Mouse (Mus musculus): ENCODE results near the gene Spink2. TPM values are rescaled to one million over a fixed set of nuclear protein-coding genes. Genes with fewer than 3 reads are reported as not detected.
"Not testable (repeated sequence)": the region's sequence is repeated elsewhere in the genome, so short reads cannot be mapped to it uniquely, and the experiment has no call there.

Gene Spink2
- total RNA-seq, 2 experiments from 2014 or later = not detected

DNA sequence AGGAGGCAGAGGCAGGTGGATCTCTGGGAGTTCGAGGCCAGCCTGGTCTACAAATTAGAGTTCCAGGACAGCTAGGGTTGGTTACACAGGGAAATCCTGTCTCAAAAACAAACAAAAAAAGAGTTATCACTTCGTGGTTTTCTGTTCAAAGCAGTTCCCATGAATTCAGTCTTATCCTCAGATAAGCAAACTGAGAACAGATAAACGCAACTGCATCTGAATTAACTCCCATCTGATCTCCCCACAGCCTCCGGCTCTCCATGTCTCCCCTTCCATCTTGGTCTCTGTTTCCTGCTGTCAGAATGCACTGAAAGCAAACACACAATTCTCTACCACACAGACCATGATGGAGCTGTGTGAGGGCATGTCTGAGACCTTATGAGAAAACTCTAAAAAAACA is 10.6 kb downstream of the Spink2 start:
- DNase-seq (ENCODE audit: extremely low spot score in 1 of 2, low spot score in 1 of 2) = no peak

DNA sequence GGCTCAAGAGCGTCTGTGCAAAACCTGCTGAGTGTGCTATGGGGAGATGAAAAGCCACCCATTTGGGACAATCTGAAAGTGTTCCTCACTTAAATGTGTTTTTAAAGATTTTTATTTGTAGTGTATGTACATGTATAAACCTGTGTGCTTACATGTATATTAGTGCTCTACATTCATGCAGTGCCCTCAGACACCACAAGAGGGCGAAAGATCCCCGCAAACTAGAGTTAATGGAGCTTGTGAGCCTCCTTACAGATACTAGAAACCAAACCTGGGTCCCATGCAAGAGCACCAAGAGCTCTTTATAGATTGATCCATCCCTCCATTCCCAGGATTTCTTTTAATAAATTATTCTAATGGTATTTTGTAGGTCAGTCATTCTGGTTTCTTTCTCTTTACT is 17.3 kb downstream of the Spink2 start:
- peak in 1 of 2 experiments; percentile 50 for DNase-seq (ENCODE audit: extremely low spot score in 1 of 2, low spot score in 1 of 2)

DNA sequence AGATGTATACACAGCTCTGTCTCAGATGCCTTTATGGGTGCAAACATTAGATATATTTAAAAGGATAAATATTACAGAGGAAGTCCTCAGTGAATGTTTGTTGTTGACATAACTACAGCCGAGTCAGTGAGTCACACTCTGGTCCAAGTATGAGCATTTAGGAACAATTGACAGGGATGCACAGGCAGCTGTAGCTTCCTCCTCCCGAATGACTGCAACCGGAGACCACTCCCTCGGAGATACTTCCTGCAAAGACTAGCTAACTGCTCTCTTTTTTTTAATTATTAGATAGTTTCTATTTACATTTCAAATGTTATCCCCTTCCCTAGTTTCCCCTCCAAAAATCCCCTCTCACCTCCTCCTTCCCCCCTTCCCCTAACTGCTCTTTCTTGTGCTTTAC is 18.0 kb downstream of the Spink2 start:
- no peak for DNase-seq (ENCODE audit: extremely low spot score in 1 of 2, low spot score in 1 of 2)

DNA sequence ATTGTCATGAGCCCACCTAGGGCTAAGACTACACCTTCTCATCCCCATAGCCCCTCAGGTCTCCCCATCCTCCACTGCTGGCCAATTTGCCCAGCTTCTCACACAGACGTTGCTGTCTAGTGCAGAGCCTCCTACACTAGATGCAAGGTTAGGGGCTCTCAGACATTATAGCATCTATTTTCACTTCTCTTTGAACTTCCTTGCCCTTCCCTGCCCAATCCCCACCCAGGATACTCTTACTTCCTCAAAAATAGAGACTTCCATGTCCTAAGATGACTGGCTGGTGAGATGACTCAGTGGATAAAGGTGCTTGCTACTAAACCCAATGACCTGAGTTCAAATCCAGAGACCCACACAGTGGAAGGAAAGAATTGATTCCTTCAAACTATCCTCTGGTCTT is 19.6 kb downstream of the Spink2 start:
- no peak for DNase-seq (ENCODE audit: extremely low spot score in 1 of 2, low spot score in 1 of 2)

DNA sequence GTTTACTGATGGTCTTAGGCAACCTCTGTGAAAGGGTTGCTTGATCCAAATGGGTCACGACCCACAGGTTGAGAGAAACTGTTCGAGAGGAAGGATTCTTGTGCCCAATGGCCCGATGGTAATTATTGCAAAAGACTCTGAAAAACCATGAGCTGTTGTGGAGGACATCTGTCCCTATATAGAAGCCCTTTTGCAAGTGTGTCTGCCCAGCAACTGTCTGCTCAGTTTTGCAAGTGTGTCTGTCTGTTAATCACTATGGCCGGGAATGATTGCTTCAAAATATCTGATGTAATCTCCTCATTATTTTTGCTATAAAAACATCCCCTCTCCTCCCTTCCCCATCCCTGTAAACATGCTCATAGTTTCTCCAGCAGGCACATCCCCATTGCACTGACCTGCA is 20.2 kb downstream of the Spink2 start:
- no peak for DNase-seq (ENCODE audit: extremely low spot score in 1 of 2, low spot score in 1 of 2)

DNA sequence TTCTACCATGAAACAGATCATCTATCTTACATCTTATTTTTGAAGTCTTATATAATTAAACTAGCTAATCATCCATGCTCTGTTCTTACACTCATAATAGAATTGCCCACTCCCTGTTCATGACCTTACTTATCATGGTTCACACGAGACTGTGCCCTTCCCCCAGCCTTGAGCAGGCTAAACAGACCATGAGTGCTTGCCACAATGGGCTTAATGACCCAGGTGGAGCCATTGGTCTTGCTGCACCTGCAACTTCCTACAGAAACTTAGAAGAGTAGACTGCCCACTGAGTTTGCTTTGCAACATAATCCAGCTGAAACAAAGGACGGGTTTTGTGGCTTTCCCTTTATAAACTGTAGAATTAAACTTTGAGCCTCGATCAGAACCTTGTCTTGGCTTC is 22.5 kb downstream of the Spink2 start:
- DNase-seq (ENCODE audit: extremely low spot score in 1 of 2, low spot score in 1 of 2) = no peak

DNA sequence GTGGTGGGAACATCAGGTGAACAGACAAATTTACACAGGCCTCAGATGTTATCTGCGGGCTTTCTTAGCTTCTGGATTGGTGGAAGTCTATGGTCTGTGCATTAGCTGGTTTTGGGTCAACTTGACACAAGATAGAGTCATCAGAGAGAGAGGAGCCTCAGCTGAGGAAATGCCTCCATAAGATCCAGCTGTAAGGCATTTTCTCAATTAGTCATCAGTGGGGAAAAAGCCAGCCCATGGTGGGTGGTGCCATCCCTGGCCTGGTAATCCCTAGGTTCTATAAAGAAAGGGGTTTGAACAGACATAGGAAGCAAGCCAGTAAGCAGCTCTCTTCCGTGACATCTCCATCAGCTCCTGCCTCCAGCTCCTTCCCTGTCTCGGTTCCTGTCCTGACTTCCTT is 25.9 kb downstream of the Spink2 start:
- no peak for DNase-seq (ENCODE audit: extremely low spot score in 1 of 2, low spot score in 1 of 2)

DNA sequence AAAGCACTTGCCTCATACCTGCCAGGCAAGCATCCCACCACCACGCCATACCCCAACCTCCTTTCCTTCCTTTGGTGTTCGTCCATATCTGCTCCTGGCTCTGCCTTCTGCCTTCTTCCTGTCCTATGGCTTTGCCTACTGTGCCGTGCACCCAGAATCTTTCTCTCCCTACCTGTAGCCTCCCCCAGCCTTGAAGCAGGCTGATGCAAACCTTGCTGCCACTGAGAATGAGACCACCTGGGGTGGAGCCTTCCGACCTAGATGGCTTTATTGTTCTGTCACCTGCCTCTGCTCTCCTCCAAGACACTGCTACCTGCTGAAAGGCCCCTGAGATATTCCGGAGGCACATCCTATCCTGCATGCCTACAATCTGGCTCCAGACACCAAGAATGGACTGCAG is 27.4 kb downstream of the Spink2 start:
- DNase-seq (ENCODE audit: extremely low spot score in 1 of 2, low spot score in 1 of 2) = not testable (repeated sequence)

DNA sequence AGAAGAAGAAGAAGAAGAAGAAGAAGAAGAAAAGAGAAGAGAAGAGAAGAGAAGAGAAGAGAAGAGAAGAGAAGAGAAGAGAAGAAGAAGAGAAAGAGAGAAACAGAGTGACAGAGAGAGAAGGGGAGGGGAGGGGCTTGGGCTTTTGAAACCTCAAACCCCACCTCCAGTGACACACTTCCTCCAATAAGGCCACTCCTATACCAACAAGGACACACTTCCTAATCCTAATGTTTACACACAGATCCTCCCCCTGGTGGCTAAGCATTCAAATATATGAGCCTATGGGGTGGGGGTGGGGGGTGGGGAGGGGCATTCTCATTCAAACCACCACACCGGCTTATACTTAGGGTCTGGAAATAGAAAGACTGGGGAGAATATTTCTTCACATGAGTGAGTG is 27.9 kb downstream of the Spink2 start:
- no peak for DNase-seq (ENCODE audit: extremely low spot score in 1 of 2, low spot score in 1 of 2)

DNA sequence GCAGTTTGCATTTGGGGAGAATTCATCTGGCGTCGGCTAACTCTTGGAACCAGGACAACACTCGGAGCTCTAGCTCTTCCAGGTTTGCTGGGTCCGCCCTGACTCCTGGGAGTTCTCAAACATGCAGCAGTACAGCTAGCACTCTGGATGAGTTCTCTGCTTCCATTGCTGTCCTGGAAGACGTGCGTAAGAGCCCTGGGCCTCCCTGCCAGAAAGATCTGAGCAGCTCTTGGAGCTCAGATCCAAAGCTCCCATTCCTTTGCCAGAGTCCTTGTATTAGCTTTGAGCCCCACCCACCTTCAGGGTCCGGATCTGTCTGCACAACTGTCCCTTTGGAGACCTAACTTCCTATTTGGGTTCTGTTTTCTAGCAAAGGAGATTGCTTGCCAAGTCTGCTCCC is 29.8 kb downstream of the Spink2 start:
- DNase-seq (ENCODE audit: extremely low spot score in 1 of 2, low spot score in 1 of 2) = no peak

DNA sequence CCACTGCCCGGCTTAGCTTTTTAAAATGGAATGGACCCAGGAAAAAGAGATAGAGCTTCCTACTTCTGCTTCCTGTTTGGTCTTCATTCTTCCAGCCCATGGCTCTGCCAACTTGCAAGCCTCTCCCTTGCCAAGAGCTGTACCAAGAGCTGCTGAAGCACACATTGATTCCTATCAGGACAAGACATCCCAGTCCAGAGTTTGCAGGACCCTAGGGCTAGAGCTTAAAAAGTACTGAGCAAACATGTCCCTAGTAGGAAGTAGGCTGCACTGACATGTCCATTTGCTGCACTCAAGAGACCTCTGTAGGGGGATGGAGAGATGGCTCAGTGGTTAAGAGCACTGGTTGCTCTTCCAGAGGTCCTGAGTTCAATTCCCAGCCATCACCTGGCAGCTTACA is 32.3 kb downstream of the Spink2 start:
- no peak for DNase-seq (ENCODE audit: extremely low spot score in 1 of 2, low spot score in 1 of 2)

DNA sequence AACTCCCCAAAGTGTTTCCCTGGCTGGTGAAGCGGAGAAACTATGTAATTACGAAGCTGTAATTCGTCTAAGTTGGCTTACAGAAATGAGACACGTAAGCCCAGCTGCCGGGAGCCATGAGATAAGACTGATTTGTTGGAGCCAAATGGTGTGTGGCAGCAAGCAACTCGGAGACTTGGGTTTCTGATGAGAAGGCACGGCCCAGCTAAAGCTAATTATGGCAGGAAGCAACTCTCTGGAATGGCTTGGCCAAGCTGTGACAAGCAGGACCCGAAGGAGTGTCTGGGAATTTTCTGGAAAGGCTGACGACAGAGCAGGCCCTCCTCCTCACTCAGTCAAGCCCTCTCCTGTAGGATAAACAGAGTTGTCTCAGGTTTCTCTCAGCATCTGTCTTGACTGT is 33.3 kb downstream of the Spink2 start:
- no peak for DNase-seq (ENCODE audit: extremely low spot score in 1 of 2, low spot score in 1 of 2)

DNA sequence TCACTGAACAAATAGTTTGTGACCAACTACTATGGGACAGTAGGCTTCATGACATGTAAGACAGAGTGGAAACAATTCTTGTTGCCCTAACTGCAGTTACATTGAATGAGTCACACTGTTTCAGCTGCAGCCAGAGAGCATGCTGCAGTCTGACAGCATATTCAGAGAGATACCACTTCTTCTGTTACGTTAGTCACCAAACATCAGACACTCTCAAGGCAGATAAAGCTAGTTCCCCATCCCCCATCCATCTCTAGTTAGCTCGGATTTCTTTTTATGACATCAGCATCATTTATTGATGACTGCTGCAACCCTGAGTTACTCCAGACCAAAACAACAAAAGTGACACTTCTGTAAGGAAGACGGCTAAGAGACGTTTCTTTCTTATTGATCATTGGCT is 36.5 kb downstream of the Spink2 start:
- no peak for DNase-seq (ENCODE audit: extremely low spot score in 1 of 2, low spot score in 1 of 2)

DNA sequence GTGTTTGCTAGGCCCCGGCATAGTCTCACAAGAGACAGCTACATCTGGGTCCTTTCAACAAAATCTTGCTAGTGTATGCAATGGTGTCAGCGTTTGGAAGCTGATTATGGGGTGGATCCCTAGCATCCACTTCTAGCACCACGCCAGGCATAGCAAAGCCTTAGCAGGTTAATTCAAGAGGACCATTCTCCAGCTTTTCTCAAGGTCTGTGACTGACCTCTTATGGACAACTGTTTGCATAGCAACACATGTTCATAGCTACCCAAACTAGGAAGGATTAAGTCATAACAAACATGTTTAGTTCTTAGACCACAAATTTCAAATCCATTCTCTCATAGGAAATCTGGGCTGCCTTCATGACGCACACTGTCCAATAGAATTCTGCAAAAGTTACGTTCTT is 40.7 kb downstream of the Spink2 start:
- no peak for DNase-seq (ENCODE audit: extremely low spot score in 1 of 2, low spot score in 1 of 2)

DNA sequence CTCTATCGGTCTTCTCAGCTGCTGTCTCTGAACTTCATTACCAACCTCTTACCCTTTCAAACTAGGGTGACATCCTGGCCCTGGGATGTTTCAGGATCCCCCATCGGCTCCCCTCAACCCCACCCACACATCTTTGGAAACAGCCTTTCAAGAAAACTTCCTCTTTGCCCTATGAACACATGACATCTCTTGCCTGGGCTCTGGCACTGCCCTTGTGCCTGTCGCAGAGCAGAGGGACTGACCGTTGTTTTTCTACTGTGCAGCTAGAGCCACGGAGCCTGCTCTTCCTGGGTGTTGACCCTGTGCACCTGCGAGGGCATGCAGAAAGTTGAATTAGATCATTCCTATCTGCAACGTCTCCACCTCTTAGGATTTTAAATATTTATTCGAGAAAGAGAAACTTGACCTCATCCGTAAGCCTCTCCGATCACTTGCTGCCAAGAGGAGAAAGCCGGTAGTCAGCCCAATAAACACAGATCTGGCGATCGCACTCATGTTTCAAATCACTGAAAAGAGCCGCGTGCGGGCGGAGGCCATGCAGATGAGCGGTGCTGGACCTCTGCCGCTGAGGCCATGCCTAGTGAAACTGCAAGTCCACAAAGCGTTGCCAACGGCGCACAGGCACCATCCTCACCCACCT is 43.8 kb downstream of the Spink2 start:
- no peak for DNase-seq (ENCODE audit: extremely low spot score in 1 of 2, low spot score in 1 of 2)

DNA sequence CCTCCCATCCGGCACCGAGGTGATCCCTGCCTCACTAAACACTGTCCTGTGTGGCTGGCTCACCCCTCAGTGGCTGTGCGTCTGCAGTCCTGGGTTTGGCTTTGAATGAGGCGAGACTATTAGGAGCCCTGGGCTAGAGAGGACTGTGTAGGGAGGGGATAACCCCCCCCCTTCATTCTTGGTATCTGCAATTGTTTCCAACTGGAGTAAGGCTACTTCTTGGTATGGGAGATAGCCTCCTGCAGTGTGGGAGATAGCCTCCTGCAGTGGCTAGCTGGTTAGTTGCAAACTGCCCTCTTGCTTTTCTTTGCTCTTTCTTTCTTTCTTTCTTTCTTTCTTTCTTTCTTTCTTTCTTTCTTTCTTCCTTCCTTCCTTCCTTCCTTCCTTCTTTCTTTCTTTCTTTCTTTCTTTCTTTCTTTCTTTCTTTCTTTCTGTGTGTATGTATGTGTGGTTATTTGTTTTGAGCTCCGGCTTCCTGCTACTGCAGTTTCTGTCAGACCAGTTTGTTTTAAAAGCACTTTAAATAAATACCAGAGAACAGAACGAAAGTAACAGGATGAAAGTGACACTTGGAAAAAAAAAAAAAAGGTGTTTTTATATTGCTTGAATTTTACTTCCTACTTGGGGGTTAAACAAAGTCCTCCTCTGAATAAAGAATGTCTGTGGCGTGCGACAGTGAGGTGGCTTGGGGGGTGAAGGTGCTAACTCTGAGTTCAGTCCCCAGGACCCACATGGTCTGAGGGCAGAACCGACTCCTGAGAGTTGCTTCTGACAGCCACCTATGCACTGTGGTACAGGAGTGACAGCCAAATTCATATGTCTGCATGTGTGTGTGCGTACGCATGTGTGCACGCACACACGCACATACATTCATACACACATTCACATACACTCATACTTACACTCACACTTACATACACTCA is 45.3 kb downstream of the Spink2 start:
- DNase-seq (ENCODE audit: extremely low spot score in 1 of 2, low spot score in 1 of 2) = no peak

DNA sequence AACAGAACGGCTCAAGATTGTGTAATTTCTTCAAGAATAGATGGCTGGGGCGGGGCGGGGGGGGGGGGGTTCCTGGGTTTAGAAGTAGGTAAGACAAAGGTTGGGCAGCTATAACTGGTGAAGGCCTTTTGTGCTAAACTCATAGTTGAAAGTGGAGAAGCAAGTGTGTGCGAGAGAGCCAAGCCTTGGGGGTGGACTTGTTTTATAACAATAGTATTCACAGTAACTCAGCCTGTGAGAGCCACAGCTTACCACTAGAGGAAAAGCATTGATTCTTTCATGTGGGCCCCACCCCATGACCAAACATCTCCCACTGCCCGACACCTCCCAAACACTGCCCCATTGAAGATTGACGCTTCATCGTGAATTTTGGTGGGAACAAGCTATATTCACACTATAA is 47.7 kb downstream of the Spink2 start:
- no peak for DNase-seq (ENCODE audit: extremely low spot score in 1 of 2, low spot score in 1 of 2)

DNA sequence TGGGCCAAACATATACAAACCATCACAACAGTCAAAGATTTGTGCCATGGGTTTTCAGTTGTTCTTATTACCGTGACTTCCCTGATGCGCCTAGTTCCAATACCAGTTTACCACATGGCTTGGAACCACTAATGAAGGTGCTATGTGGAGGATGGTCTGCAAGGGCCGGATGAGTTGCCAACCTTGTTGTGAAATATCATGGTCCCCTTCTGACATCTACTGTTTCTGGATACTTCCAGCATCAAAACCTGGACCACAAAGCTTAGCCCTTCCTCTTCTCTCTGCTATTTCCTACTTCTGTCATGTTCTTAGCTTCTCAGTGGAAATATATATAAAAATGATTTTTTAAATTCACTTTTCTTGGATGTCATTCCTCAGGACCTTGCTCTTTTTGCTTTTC is 48.7 kb downstream of the Spink2 start:
- no peak for DNase-seq (ENCODE audit: extremely low spot score in 1 of 2, low spot score in 1 of 2)

DNA sequence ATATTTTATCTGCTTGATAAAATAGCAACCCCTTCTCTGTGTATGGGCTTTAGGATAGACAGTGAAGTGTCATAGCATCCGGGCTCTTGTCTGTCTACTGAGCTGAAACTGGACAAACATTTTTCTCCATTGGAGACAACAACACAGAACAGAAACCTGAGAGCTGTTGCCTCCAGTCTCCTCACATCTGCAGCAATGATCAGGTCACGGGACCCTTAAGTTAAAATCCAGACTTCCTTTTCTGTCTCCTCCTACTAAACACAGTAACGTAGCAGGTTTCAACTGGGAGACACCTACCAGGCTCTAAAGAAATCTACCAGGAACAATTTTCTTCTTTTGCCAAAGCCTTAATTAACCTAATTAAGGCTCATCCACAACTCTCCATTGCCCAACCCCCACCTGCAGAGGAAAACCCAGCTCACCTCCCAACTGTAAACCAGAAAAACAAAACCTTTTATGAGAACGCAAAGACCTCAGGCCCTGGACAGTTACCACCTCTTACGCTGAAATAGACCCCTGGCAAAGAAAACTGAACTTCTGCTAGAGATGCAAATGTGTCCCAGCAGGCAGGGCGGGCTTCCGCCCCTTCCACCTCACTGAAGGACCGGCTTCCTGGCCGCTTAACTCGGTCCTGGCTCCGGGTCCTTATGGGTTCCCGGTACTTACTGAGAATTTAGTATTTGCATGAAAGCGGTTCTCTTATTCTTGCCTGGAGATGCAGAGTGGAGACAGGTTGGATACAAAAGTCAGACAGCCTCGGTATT is 53.3 kb downstream of the Spink2 start:
- no peak for DNase-seq (ENCODE audit: extremely low spot score in 1 of 2, low spot score in 1 of 2)

DNA sequence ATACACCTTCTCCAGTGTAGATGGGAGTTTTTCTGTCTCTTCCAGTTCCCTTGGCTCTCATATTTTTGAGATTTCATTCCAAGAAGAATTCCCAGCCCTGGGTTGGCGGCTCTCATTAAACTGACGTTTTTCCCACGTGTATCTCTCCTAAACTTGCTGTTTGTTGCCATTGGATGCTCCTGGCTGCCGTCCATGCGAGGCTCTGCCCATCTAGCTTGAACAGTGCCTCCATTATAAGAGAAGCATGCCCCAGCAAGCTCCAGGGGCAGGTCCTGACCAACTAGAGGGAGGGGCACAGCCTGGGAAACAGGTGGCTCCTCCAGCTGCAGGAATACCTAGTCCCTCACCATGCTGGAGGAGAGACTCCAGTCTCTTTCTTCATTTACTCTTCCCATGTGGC is 54.3 kb downstream of the Spink2 start:
- no peak for DNase-seq (ENCODE audit: extremely low spot score in 1 of 2, low spot score in 1 of 2)

DNA sequence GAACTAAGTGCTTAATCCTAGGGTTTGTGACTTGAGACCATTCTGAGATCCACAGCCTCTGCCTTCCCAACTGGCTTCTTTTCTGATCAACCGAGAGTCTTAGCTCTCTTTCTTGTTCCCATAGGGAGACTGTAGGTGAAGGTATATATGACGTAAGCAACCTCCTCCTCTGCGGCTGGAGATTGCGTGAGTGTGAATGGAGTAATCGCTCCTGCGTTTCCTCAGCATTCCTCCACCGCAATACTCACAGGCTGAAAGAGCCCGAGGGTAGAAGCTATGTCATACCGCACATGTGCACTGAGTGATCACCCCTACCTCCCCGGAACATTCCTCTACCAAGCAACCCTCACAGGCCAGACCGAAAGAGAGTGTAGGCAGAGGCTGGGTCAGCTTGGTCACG is 55.7 kb downstream of the Spink2 start:
- no peak for DNase-seq (ENCODE audit: extremely low spot score in 1 of 2, low spot score in 1 of 2)

Measured in layer of hippocampus, postnatal 25 days (tissue).